Mouse (Mus musculus) urinary bladder, postnatal 4 days (tissue): ENCODE results near the gene Cfap97d1.
"Not testable (repeated sequence)": the region's sequence is repeated elsewhere in the genome, so short reads cannot be mapped to it uniquely, and the experiment has no call there.

Experiments
- DNase-seq, 2 experiments: peaks; one replicate each; pipeline ENCODE4 v3.0.0; 2021 to 2022; ENCODE audit warnings: low spot score in 2 of 2

Cfap97d1 gene

DNA sequence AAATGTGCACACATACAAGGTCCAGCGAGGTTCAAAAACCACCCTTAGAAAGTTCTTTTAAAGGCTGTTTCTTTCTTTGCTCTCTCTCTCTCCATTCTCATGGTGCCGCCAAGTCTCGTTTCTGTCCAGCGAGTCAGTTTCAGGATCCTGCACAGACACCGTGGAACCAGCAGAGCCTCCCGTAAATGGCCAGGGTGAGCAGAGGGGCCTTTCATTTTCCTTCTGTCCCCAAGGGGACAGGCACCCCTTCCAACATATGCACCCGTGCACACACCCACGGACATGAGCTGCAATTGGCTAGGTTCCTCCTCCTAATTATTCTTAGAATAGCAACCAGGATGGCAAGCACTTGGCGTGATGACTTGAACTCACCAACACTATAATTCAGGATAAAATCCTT lies 10.6 kb upstream of the Cfap97d1 start:
- no peak for DNase-seq

GRCm38 (mm10) chr11:101974181-101974580 lies 9.9 kb upstream of the Cfap97d1 start:
- DNase-seq: no peak

DNA sequence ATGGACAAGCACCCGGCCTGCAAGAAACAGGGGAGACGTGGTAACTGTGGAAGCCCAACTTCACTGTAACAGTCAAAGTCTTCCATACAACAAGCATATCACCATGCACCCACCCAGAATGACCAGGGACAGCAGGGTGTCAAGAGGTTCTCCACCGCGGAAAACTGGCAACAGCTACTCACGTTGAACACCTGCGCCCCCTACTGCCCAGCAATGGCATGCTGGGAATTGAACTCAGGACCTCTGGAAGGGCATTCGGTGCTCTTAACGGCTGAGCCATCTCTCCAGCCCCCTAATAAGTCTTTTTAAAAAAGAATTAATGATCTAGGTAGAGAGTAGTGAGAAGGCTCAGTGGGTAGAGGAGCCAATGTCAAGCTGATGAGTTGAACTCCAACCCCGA lies 9.2 kb upstream of the Cfap97d1 start:
- no peak for DNase-seq

DNA sequence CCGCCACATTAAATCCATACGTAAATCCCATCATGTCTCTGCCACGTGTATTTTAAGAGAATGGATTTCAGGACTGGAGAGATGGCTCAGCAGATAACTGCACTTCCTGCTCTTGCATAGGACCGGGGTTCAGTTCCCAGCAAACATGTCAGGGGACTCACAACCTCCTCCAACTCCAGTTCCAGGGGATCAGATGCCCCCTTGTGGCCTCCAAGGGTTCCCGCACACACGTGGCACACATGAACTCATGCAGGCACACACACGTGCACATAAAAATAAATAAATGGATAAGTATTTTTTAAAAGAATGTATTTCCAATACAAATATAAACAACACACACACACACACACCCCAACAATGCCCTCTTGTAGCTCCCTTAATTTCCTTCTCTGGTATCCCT lies 7.1 kb upstream of the Cfap97d1 start:
- no peak for DNase-seq

DNA sequence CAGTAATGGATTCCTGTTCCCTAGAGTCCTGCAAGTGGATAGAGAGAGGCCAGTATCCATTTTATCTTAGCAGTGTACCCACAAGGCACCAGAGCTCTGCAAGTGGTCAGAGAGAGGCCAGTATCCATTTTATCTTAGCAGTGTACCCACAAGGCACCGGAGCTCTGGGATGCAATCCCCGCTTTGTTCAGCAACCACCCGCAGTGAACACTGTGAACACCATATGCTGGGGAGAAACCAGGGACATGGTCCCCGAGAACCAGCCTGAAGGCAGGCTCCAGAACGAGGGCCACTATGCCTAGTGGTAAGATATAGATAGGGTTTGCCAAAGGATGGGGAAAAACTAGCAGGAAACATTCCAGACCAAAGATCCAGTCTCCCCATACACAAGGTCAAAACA lies 4.9 kb upstream of the Cfap97d1 start:
- DNase-seq: no peak

DNA sequence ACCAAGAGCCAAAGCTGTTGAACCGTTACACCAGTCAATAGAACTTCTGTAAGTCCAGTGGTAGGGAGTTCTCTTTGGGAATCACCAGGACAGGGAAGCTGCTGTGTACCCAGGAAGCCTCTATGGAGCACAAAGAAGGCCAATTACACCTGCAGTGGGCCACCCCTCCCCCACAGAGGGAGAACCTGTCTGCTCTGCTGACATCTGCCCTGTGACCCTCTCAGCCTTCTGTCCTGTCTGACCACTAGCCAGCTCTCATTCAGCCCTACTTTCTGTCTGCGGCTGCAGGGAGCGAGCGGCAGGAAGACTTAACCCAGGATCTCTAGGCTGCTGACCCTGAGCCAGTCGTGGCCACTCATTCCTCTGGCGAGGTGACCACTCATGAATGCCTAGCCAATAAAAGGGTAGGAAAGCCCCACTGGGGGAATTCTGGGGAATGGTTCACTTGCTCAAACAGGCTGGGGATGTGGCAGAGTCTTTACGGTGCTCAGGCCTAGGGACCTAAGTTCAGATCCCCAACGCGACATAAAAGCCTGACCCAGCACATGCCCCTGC lies 3.4 kb upstream of the Cfap97d1 start:
- no peak for DNase-seq

GRCm38 (mm10) chr11:101981850-101982249 lies 2.2 kb upstream of the Cfap97d1 start:
- no peak for DNase-seq

DNA sequence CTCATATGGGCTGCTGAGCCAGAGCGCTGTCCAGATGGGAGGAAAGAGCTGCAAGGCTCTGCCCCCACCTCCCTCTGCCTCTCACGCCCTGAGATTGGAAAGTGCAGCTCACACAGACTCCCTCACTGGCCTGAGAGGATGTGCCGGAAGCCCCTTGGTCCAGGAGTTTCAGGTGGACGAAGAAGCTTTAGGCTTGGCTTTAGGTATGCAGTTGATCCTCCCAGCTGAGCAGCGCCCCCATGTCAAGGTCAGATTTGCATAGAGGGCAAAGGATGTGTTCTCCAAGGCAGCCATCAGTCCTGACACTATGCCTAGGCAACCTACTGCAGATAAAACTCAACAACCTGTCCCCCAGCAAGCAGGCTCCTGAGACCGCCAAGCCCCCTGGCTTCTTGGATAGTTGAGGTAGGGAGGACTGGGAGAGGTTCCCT lies 1.1 kb upstream of the Cfap97d1 start:
- DNase-seq: no peak

- DNase-seq: no peak
Measured at GRCm38 (mm10) chr11:101983431-101983921, 603 bp upstream of the Cfap97d1 start.

DNA sequence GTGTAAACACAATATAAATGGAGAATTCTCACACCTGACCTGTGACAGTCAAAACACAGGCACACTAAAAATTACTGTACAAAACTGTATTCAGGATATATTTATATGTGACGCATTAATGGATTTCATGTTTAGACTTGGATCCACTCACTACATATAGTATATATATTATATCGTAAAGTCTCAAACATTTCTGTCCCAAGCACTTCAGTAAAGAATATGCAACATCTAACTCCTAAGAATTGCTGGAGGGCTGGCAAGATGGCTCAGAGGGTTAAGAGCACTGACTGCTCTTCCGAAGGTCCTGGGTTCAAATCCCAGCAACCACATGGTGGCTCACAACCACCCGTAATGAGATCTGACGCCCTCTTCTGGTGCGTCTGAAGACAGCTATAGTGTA lies 1.4 kb downstream of the Cfap97d1 start:
- not testable (repeated sequence) for DNase-seq

- peak; percentile 73 to 83 for DNase-seq
Measured at GRCm38 (mm10) chr11:101985990-101986389, 1.9 kb downstream of the Cfap97d1 start.

DNA sequence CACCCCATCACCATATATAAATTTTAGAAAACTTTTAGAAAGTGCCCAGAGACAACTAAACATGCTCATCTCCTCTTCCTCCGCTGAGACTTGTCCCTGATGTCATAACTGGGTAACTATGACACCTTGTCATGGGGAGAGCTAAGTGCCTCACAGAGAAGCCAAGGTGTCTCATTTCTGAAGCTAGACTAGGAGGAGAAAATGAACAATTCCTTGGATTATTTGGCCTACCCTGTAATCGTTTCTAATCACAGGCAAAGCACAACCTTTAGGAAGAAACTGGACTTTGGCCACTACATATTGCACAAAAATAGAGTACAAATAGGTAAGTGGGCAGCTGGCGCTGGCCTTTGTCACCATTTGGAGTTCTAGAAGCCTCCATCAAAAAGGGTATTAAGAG lies 2.8 kb downstream of the Cfap97d1 start, which contains the start of gene Dusp3:
Gene Dusp3 (minus strand): TSS at position 101 of the 400 bp plus-strand sequence.
- DNase-seq: no peak

DNA sequence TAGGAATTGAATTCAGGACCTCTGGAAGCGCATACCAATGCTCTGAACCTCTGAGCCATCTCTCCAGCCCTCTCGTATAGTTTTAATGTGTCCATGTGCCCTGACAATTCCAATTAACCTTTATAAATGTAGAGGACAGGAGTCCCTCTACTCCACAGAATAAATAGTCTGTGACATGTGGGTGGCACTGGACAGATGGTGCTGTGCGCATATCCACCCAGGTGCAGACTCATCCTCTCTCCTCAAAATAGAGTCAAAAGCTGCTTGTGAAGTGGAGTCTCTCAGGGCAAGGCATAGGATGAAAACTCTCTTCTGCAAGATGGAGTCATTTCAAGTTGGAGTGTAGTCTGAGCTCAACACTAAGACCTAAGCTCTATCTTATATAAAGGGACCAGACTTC lies 6.2 kb downstream of the Cfap97d1 start:
- DNase-seq: no peak

DNA sequence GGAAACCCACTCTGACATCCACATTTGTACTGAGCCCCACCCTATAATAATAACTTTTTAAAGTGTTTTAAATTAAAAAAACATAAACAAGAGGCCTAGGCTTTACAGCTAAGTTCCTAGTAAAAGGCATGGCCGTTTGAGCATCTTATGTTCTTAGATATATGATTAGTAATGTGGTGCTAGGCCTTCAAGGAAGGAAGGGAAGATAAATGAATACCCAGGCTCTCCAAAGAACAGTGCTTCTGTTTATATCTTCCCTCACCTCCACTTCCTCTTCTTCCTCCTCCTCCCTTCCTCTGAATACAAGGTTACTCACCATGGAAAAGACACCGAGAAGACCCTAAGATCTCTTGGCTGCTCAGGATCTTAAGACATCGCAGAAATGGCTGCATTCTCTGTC lies 7.7 kb downstream of the Cfap97d1 start:
- DNase-seq: no peak

DNA sequence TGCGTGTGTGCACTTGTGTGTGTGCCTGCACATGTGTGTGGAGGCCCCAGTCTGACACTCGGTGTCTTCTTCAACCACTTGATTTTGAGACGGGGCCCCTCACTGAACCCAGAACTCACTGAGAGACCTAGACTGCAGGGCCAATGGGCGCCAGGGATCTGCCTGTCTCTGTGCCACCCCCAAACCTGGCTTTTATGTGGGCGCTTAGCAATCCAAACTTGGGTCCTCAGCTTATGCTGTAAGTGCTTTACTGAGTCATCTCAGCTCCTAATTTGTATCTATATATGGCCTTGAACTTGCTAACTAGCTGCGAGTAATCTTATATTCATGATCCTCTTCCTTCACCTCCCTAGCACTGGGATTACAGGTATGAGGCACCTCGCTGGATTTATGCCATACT lies 8.3 kb downstream of the Cfap97d1 start:
- no peak for DNase-seq

DNA sequence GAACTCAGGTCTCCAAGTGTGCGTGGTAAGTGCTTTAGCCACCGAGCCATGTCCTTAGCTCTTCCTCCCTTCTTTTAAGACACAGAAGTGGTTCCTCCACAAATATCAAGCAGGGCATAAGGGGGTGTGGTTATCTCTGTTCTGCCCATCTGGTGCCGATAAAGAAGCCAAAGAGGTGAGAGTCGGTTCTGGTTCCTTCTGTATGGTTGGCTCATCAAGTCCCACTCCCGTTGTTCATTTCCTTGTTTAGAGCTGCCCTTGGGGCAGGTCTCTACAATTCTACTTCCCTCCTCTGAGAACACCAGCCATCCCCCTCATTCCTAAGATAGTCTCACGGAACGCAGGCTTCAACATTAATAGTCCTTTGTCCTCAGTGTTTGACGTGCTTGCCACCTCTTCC lies 10.0 kb downstream of the Cfap97d1 start:
- no peak for DNase-seq

DNA sequence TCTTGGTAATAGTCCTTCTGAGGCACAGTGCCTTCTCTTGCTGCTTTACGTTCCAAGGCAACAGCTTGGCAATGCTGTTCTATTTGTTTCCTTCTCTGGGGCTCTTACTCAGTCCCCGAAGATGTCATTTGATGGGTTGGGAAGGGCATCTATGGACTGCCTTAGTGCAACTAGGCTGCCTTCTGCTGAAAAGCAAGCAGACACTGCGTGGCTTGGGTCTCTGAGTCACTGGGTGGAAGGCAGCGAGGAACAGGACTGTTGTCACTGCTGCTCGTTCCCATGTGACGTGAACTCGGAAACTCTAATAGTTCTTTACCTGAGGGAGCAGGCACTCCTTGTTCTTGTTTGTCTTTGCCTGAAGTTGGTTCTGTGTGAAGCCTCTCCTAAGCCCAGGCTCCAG lies 11.9 kb downstream of the Cfap97d1 start:
- no peak for DNase-seq

DNA sequence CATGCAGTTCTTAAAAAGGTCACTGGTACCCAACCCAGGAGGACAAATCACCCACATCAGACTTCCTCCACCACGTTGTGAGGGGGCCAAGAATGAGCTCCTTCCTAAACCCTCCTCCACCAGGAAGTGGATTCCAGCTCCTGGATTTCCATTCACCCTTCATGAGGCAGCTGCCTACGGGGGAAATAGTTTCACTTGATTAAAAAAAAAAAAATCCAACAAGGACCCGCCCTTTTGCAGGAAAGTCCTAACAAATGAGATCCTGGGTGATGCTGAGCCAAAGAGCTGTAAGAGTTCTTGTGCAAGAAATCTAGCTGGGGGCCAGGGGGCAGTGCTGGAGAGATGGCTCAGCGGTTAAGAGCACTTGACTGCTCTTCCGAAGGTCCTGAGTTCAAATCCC lies 14.2 kb downstream of the Cfap97d1 start:
- no peak for DNase-seq

DNA sequence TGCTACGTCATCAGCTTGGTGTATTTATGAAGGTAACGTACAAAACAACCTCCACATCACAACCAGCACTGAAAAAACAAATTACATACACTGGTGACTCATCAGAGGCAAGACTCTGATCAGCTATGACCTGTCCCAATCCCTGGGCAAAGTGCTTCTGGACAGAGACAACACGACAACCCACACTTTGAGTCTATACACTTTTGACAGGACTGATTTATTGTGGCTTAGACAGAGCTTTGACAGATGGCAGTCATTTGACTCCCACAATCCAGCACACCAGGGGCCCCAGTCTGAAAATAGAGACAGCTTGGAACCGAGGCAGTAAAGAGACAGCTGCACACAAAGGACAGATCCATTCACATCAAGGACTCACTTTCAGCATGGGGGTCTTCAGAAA lies 15.4 kb downstream of the Cfap97d1 start:
- no peak for DNase-seq

DNA sequence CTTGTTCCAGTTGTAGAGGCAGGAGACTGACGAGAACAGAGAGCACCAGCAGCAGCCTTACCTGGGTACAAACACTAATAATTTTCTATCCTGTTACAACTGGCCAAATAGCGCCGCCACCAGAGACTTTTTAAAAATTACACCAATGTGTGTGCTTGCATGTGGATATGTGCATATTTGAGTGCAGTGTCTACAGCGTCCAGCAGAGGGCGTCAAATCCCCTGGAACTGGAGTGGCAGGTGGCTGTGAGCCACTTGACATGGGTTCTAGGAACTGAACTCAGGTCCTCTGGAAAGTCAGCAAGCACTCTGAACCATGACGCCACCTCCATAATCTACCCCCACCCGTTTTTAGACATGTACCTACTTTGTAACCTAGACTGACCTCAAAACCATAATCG lies 20.2 kb downstream of the Cfap97d1 start:
- no peak for DNase-seq

DNA sequence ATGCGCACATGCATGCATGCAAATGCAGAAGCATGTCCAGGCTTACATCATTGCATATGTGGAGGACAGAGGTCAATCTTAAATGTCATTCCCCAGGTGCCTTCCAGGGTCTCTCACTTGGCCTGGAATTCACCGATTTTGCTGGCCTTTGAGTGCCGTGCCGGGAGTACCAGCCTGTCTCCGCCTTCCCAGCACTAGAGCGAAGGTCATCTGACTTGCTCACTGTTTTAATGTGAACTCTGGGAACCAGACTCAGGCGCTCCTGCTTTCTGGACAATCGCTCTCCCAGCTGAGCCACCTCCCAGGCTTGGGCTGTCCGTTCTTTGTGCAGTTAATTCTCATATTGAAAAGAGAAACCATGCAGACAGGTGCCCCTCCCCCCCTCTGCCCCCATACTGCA lies 22.2 kb downstream of the Cfap97d1 start:
- no peak for DNase-seq

DNA sequence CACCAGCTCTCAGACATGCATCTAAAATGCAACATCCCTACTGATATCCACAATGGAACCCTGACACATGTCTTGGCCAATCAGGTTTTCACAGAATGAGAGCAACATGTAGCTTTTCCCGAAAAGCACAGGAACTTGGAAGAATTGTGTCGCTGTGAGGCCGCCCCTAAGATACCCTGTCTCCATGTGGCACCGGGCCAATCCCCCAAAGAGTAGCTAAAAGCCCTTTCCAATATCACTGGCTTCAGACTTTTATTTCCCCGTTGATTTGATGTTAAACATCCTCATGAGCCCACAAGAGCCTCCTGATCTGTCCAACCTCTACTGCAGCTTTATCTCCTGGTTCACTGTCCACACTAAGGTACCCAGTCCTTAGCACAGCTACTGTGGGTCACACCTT lies 22.6 kb downstream of the Cfap97d1 start:
- DNase-seq: no peak

- no peak for DNase-seq
Measured at GRCm38 (mm10) chr11:102008372-102008771, 24.3 kb downstream of the Cfap97d1 start.

DNA sequence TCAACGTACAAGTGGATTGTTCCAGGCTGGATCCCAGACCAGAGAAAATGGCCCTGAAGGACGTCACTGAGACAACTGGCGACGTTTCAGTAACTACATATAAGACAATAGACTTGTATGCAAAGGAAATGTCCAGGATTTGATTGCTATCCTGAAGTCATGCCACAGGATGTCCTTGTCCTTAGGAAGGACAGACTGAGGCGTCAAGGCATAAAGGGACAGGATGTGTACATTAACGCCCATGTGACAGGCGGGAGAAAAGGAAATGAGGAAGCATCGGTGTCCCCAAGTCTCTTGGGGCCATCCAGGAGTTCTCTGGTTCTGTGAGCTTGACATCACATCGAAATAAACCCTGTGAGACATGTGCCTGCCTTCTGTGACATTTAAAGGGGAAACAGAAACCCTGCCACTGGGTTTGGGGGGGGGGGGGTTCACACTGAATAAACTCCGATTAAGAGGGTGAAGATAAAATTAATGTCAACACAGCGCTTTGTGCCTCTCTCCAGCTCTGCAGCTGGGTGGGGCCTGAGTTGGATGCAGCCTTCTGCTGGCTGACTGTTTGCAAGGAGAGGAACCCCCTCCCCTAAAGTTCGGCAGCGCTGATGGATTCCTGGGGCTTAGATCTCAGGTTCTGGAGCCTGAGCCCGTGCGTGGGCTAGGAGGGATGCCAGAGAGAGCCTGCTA lies 25.0 kb downstream of the Cfap97d1 start:
- no peak for DNase-seq
